In genomic region chr5:123439312-123439711, GRCm38 (mm10) we compare ENCODE assay signal across 19 mouse cellular contexts. TPM values are rescaled to one million over a fixed set of nuclear protein-coding genes. Genes with fewer than 3 reads are reported as not detected.
"Had no signal": no experiment of that assay in that cellular context is flagged by ENCODE, and none has a peak within 500 bp of the region (broad histone marks: within the 10 kb centered on the region; RNA-seq: fewer than 3 reads in every experiment).

No protein-coding gene starts in this region.

- DNase-seq: lung, adult 18-20 months; thymus, adult 18-20 months; thymus, postnatal 14 days; thymus, postnatal 36 days had no signal

- H3K27ac ChIP-seq: midbrain, embryonic 10.5 days; midbrain, embryonic 12.5 days; neural tube, embryonic 13.5 days had no signal

- H3K9ac ChIP-seq: lung, embryonic 14.5 days; midbrain, embryonic 12.5 days; neural tube, embryonic 13.5 days had no signal

- H3K4me2 ChIP-seq: lung, embryonic 14.5 days; midbrain, embryonic 12.5 days; neural tube, embryonic 13.5 days had no signal

- ATAC-seq: midbrain, embryonic 16.5 days had no signal

- H3K27me3 ChIP-seq: midbrain, embryonic 12.5 days; neural tube, embryonic 13.5 days had no signal

- H3K4me3 ChIP-seq: midbrain, embryonic 10.5 days; midbrain, embryonic 12.5 days; myocyte; neural tube, embryonic 13.5 days had no signal

- H3K9me3 ChIP-seq: midbrain, embryonic 10.5 days; midbrain, embryonic 12.5 days; neural tube, embryonic 13.5 days had no signal

RNA-seq across cellular contexts. Expression of gene Lrrc43, which starts 49.8 kb away (rescaled TPM):
- total RNA-seq: megakaryocyte, adult 5-6 weeks; megakaryocyte-erythroid progenitor cell, adult 5-6 weeks; neutrophil, adult 5-6 weeks had no signal
- polyA plus RNA-seq: lung, embryonic 14.5 days; midbrain, embryonic 10.5 days; myocyte; neural tube, embryonic 11.5 days; small intestine, adult 2 months; stomach, embryonic 14.5 days; stomach, embryonic 16.5 days had no signal

RNA-seq across cellular contexts. Expression of gene Il31, which starts 50.0 kb away (rescaled TPM):
- total RNA-seq: megakaryocyte, adult 5-6 weeks; megakaryocyte-erythroid progenitor cell, adult 5-6 weeks; neutrophil, adult 5-6 weeks had no signal
- polyA plus RNA-seq: lung, embryonic 14.5 days; lung, embryonic 16.5 days; midbrain, embryonic 10.5 days; midbrain, embryonic 12.5 days; midbrain, embryonic 14.5 days; midbrain, embryonic 16.5 days; myocyte; neural tube, embryonic 11.5 days; neural tube, embryonic 13.5 days; small intestine, adult 2 months; stomach, embryonic 14.5 days; stomach, embryonic 16.5 days had no signal
